Mouse (Mus musculus): ENCODE measurements around the gene 9530077C05Rik. TPM values are rescaled to one million over a fixed set of nuclear protein-coding genes. Genes with fewer than 3 reads are reported as not detected.

The 9530077C05Rik gene
- total and polyA plus RNA-seq, 2 experiments from 2014 or later = 14.1 to 16.3 TPM

DNA sequence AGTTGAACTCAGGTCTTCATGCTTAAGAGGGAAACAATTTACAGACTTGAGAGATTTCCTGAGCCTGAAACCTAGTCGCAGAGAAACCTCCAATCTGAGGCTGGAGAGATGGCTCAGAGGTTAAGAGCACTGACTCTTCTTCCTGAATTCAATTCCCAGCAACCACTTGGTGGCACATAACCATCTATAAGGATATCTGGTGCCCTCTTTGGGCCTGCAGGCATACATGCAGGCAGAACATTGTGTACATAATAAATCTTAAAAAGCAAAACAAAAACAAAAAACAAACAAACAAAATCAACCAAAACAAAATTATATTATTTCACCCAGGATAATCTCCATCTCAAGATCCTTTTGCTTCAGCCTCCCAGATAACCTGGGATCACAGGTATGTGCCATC, 27.5 kb downstream of the 9530077C05Rik start:
- WGBS = 90% methylated on average over 1 of the region's 1 CpGs
- Histone ChIP-seq H3K36me3 (ENCODE audit: insufficient read depth) (peaks cover 23% of the 10 kb centered on the region), H3K9me3 (ENCODE audit: low read length) (no peaks in the 10 kb centered on the region), H3K27ac (ENCODE audit: low read depth, low read length) (no peak overlapping the region), H3K27me3 (ENCODE audit: insufficient read depth, low read length) (no peaks in the 10 kb centered on the region), H3K9ac (no peak overlapping the region), H3K4me3 (ENCODE audit: low read depth, low read length) (no peak overlapping the region), H3K4me1 (ENCODE audit: insufficient read depth) (no peaks in the 10 kb centered on the region), H3K4me2 (ENCODE audit: low read depth) (no peak overlapping the region)
- no peak for ATAC-seq
- TF ChIP-seq CTCF (IDR thresholded peaks at IDR 0.05; ENCODE audit: low read depth) = no peak
- DNase-seq = no peak

- H3K4me3 ChIP-seq (ENCODE audit: low read depth, low read length) = no peak overlapping the region
- H3K36me3 ChIP-seq (ENCODE audit: insufficient read depth) = peaks cover 39% of the 10 kb centered on the region
- no peak overlapping the region for H3K27ac ChIP-seq (ENCODE audit: low read depth, low read length)
- DNase-seq = no peak
- 92% methylated on average over 10 of the region's 10 CpGs for WGBS
- H3K27me3 ChIP-seq (ENCODE audit: insufficient read depth, low read length) = no peaks in the 10 kb centered on the region
- no peak overlapping the region for H3K9ac ChIP-seq
- H3K9me3 ChIP-seq (ENCODE audit: low read length) = no peaks in the 10 kb centered on the region
- no peaks in the 10 kb centered on the region for H3K4me1 ChIP-seq (ENCODE audit: insufficient read depth)
- no peak for TF ChIP-seq CTCF (IDR thresholded peaks at IDR 0.05; ENCODE audit: low read depth)
- ATAC-seq = no peak
- H3K4me2 ChIP-seq (ENCODE audit: low read depth) = no peak overlapping the region
Measured at GRCm38 (mm10) chr9:22443157-22443556, 31.8 kb downstream of the 9530077C05Rik start.

- H3K4me2 ChIP-seq (ENCODE audit: low read depth) = no peak overlapping the region
- no peaks in the 10 kb centered on the region for H3K27me3 ChIP-seq (ENCODE audit: insufficient read depth, low read length)
- 100% methylated on average over 1 of the region's 1 CpGs for WGBS
- no peaks in the 10 kb centered on the region for H3K9me3 ChIP-seq (ENCODE audit: low read length)
- no peak overlapping the region for H3K4me3 ChIP-seq (ENCODE audit: low read depth, low read length)
- H3K9ac ChIP-seq = no peak overlapping the region
- DNase-seq = no peak
- no peak for TF ChIP-seq CTCF (IDR thresholded peaks at IDR 0.05; ENCODE audit: low read depth)
- peaks cover 56% of the 10 kb centered on the region for H3K36me3 ChIP-seq (ENCODE audit: insufficient read depth)
- no peak for ATAC-seq
- no peak overlapping the region for H3K27ac ChIP-seq (ENCODE audit: low read depth, low read length)
- H3K4me1 ChIP-seq (ENCODE audit: insufficient read depth) = no peaks in the 10 kb centered on the region
Measured at GRCm38 (mm10) chr9:22445123-22445522, 33.8 kb downstream of the 9530077C05Rik start.

- no peak overlapping the region for H3K4me2 ChIP-seq (ENCODE audit: low read depth)
- no peak for TF ChIP-seq CTCF (IDR thresholded peaks at IDR 0.05; ENCODE audit: low read depth)
- ATAC-seq = no peak
- no peaks in the 10 kb centered on the region for H3K4me1 ChIP-seq (ENCODE audit: insufficient read depth)
- no peak overlapping the region for H3K4me3 ChIP-seq (ENCODE audit: low read depth, low read length)
- H3K36me3 ChIP-seq (ENCODE audit: insufficient read depth) = peaks cover 70% of the 10 kb centered on the region
- no peak overlapping the region for H3K9ac ChIP-seq
- 91% methylated on average over 5 of the region's 5 CpGs for WGBS
- H3K9me3 ChIP-seq (ENCODE audit: low read length) = no peaks in the 10 kb centered on the region
- DNase-seq = no peak
- no peaks in the 10 kb centered on the region for H3K27me3 ChIP-seq (ENCODE audit: insufficient read depth, low read length)
- H3K27ac ChIP-seq (ENCODE audit: low read depth, low read length) = no peak overlapping the region
Measured at GRCm38 (mm10) chr9:22447213-22447612, 35.9 kb downstream of the 9530077C05Rik start.

GRCm38 (mm10) chr9:22448420-22448819, 37.1 kb downstream of the 9530077C05Rik start:
- ATAC-seq (no peak), DNase-seq (no peak)
- no peak overlapping the region for H3K4me2 ChIP-seq (ENCODE audit: low read depth)
- H3K27ac ChIP-seq (ENCODE audit: low read depth, low read length) = no peak overlapping the region
- no peak overlapping the region for H3K4me3 ChIP-seq (ENCODE audit: low read depth, low read length)
- H3K9me3 ChIP-seq (ENCODE audit: low read length) = no peaks in the 10 kb centered on the region
- TF ChIP-seq CTCF (IDR thresholded peaks at IDR 0.05; ENCODE audit: low read depth) = peak; percentile 18; the same call in 1 of the 2 replicates
- H3K36me3 ChIP-seq (ENCODE audit: insufficient read depth) = peaks cover 82% of the 10 kb centered on the region
- H3K4me1 ChIP-seq (ENCODE audit: insufficient read depth) = no peaks in the 10 kb centered on the region
- H3K9ac ChIP-seq = no peak overlapping the region
- 88% methylated on average over 13 of the region's 13 CpGs for WGBS
- H3K27me3 ChIP-seq (ENCODE audit: insufficient read depth, low read length) = no peaks in the 10 kb centered on the region

- Histone ChIP-seq H3K4me3 (ENCODE audit: low read depth, low read length) (no peak overlapping the region), H3K36me3 (ENCODE audit: insufficient read depth) (peaks cover 83% of the 10 kb centered on the region), H3K9ac (no peak overlapping the region), H3K4me1 (ENCODE audit: insufficient read depth) (no peaks in the 10 kb centered on the region), H3K27ac (ENCODE audit: low read depth, low read length) (no peak overlapping the region), H3K27me3 (ENCODE audit: insufficient read depth, low read length) (no peaks in the 10 kb centered on the region), H3K4me2 (ENCODE audit: low read depth) (no peak overlapping the region), H3K9me3 (ENCODE audit: low read length) (no peaks in the 10 kb centered on the region)
- TF ChIP-seq CTCF (IDR thresholded peaks at IDR 0.05; ENCODE audit: low read depth) = no peak
- ATAC-seq = no peak
- 94% methylated on average over 6 of the region's 6 CpGs for WGBS
- no peak for DNase-seq
Measured at GRCm38 (mm10) chr9:22449209-22449608, 37.9 kb downstream of the 9530077C05Rik start.

DNA sequence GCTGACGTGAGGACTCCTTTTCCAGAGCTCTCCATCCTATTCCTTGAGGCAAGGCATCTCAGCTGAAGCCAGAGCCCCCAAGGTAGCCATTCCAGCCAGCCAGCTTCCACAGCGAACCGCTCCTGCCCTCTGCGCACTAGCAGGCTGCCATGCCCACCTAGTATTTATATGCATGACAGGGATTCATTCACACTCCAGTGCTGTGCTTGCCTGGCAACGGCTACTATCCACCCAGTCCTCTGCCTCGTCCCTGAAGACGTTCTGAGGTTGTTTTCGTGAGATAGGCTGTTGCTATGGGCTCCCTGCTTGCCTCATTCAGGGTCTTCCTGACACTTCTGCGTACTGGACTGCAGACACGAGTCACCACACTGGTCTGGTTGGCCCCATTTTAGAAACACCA, 41.4 kb downstream of the 9530077C05Rik start:
- Histone ChIP-seq H3K36me3 (ENCODE audit: insufficient read depth) (peaks cover 94% of the 10 kb centered on the region), H3K27me3 (ENCODE audit: insufficient read depth, low read length) (no peaks in the 10 kb centered on the region), H3K4me2 (ENCODE audit: low read depth) (no peak overlapping the region), H3K4me1 (ENCODE audit: insufficient read depth) (no peaks in the 10 kb centered on the region), H3K9ac (no peak overlapping the region), H3K27ac (ENCODE audit: low read depth, low read length) (no peak overlapping the region), H3K4me3 (ENCODE audit: low read depth, low read length) (no peak overlapping the region), H3K9me3 (ENCODE audit: low read length) (no peaks in the 10 kb centered on the region)
- 93% methylated on average over 10 of the region's 10 CpGs for WGBS
- DNase-seq (no peak), ATAC-seq (no peak)
- TF ChIP-seq CTCF (IDR thresholded peaks at IDR 0.05; ENCODE audit: low read depth) = no peak

Data from forebrain, postnatal 0 days (tissue).